Mouse (Mus musculus) heart, embryonic 12.5 days (tissue): ENCODE data around the gene B230219D22Rik. TPM values are rescaled to one million over a fixed set of nuclear protein-coding genes. Genes with fewer than 3 reads are reported as not detected.
"Not testable (repeated sequence)": the region's sequence is repeated elsewhere in the genome, so short reads cannot be mapped to it uniquely, and the experiment has no call there.

Source experiments
- ATAC-seq: fragments of 200-750 bp; cut with Nextera tagmentation; 2 replicates; pipeline ENCODE4 v1.8.0; 2017; ENCODE audit warnings: moderate TSS enrichment, moderate library complexity; ENCODE audit not compliant: insufficient number of reproducible peaks, low FRiP score
- H3K27ac ChIP-seq: fragments of 300-500 bp; sonication (generic); 2 replicates; pipeline ENCODE4 v1.5.1; 2016; ENCODE audit warnings: mild to moderate bottlenecking, moderate library complexity; ENCODE audit not compliant: poor library complexity, severe bottlenecking
- H3K27me3 ChIP-seq: fragments of 300-500 bp; sonication (generic); replicated peaks from 2 replicates; pipeline ENCODE4 v1.6.1; 2016; ENCODE audit warnings: mild to moderate bottlenecking, moderate library complexity
- H3K36me3 ChIP-seq: fragments of 300-500 bp; sonication (generic); 2 replicates; pipeline ENCODE4 v1.6.1; 2016; ENCODE audit warnings: mild to moderate bottlenecking, moderate library complexity
- H3K4me1 ChIP-seq: fragments of 300-500 bp; sonication (generic); replicated peaks from 2 replicates; pipeline ENCODE4 v1.6.1; 2016; ENCODE audit warnings: mild to moderate bottlenecking
- H3K4me2 ChIP-seq: fragments of 300-500 bp; sonication (generic); 2 replicates; pipeline ENCODE4 v1.6.1; 2016; ENCODE audit warnings: mild to moderate bottlenecking, moderate library complexity
- H3K4me3 ChIP-seq: fragments of 300-500 bp; sonication (generic); 2 replicates; pipeline ENCODE4 v1.5.1; 2016; ENCODE audit warnings: mild to moderate bottlenecking
- H3K9ac ChIP-seq: fragments of 300-500 bp; sonication (generic); 2 replicates; pipeline ENCODE4 v1.6.1; 2016; ENCODE audit warnings: mild to moderate bottlenecking, moderate library complexity
- H3K9me3 ChIP-seq: fragments of 300-500 bp; sonication (generic); replicated peaks from 2 replicates; pipeline ENCODE4 v1.6.1; 2016; ENCODE audit warnings: mild to moderate bottlenecking, moderate library complexity
- WGBS: fragments of 180-500 bp; shearing (Covaris S2); methylation state at CpG from one replicate; pipeline ENCODE4 v1.1.7; 2016; 5-methylcytosine and 5-hydroxymethylcytosine counted together
- polyA plus RNA-seq: library from polyadenylated mRNA; unstranded; fragments of >200 nt; fragmentation: Nextera tagmentation; extraction: Ambion mirVana; gene quantifications from 2 replicates; pipeline ENCODE4 v1.2.1, GENCODE M21; 2016

Gene B230219D22Rik
- polyA plus RNA-seq, 1 experiment from 2014 or later = 76.3 TPM

- peak overlapping the region; percentile 92 for H3K4me2 ChIP-seq
- H3K9me3 ChIP-seq = no peaks in the 10 kb centered on the region
- H3K4me3 ChIP-seq = peak overlapping the region; percentile 97
- peak overlapping the region; percentile 99 for H3K27ac ChIP-seq
- WGBS = under 1% methylated on average over 44 of the region's 70 CpGs
- H3K4me1 ChIP-seq = peaks cover 29% of the 10 kb centered on the region
- no peaks in the 10 kb centered on the region for H3K27me3 ChIP-seq
- peak; percentile 74 for ATAC-seq
- H3K36me3 ChIP-seq = peaks cover 6% of the 10 kb centered on the region
- peak overlapping the region; percentile 100 for H3K9ac ChIP-seq
Observed at GRCm38 (mm10) chr13:55693243-55693721, 358 bp downstream of the B230219D22Rik start.

GRCm38 (mm10) chr13:55694110-55694509 lies 1.2 kb downstream of the B230219D22Rik start:
- Histone ChIP-seq H3K9ac (peak overlapping the region; percentile 100), H3K27me3 (no peaks in the 10 kb centered on the region), H3K27ac (no peak overlapping the region; the same call in 1 of the 2 replicates), H3K4me2 (peak overlapping the region; percentile 92), H3K9me3 (no peaks in the 10 kb centered on the region), H3K36me3 (peaks cover 13% of the 10 kb centered on the region), H3K4me3 (peak overlapping the region; percentile 97), H3K4me1 (peaks cover 28% of the 10 kb centered on the region)
- ATAC-seq = no peak
- 18% methylated on average over 8 of the region's 8 CpGs for WGBS

GRCm38 (mm10) chr13:55695989-55696388 lies 3.1 kb downstream of the B230219D22Rik start:
- H3K4me3 ChIP-seq, ATAC-seq, H3K27me3 ChIP-seq, H3K9me3 ChIP-seq, H3K9ac ChIP-seq, H3K27ac ChIP-seq: not testable (repeated sequence)
- Histone ChIP-seq H3K4me1 (peaks cover 28% of the 10 kb centered on the region), H3K4me2 (0 out of 2 replicates have a peak overlapping the region, but pooled peaks have one; percentile 9), H3K36me3 (peaks cover 29% of the 10 kb centered on the region)
- 92% methylated on average over 1 of the region's 3 CpGs for WGBS

GRCm38 (mm10) chr13:55704301-55704700 lies 11.4 kb downstream of the B230219D22Rik start:
- ATAC-seq = no peak
- WGBS = 82% methylated on average over 4 of the region's 4 CpGs
- Histone ChIP-seq H3K27ac (no peak overlapping the region), H3K9ac (no peak overlapping the region), H3K36me3 (peaks cover 41% of the 10 kb centered on the region), H3K27me3 (no peaks in the 10 kb centered on the region), H3K9me3 (peaks cover 4% of the 10 kb centered on the region; the same call in 1 of the 2 replicates), H3K4me2 (no peak overlapping the region), H3K4me3 (no peak overlapping the region), H3K4me1 (0 out of 2 replicates have a peak, but pooled peaks cover 5% of the 10 kb centered on the region)

GRCm38 (mm10) chr13:55712846-55713245 lies 19.9 kb downstream of the B230219D22Rik start:
- Histone ChIP-seq H3K27ac (no peak overlapping the region), H3K27me3 (no peaks in the 10 kb centered on the region), H3K9ac (no peak overlapping the region), H3K4me2 (no peak overlapping the region), H3K4me3 (no peak overlapping the region), H3K4me1 (peaks cover 14% of the 10 kb centered on the region), H3K36me3 (peaks cover 3% of the 10 kb centered on the region), H3K9me3 (no peaks in the 10 kb centered on the region)
- no peak for ATAC-seq
- 93% methylated on average over 3 of the region's 3 CpGs for WGBS

- H3K9me3 ChIP-seq = no peaks in the 10 kb centered on the region; the same call in 1 of the 2 replicates
- H3K9ac ChIP-seq = peak within 1 kb of the TSS; percentile 93
- H3K27ac ChIP-seq = peak within 1 kb of the TSS; percentile 83
- H3K36me3 ChIP-seq = peaks cover 21% of the 10 kb centered on the region
- H3K4me1 ChIP-seq = peaks cover 6% of the 10 kb centered on the region
- under 1% methylated on average over 63 of the region's 63 CpGs for WGBS
- H3K4me2 ChIP-seq = peak within 1 kb of the TSS; percentile 71
- no peaks in the 10 kb centered on the region for H3K27me3 ChIP-seq
- ATAC-seq = peak; percentile 92
- peak within 1 kb of the TSS; percentile 85 for H3K4me3 ChIP-seq
Observed at GRCm38 (mm10) chr13:55714501-55715166, 21.7 kb downstream of the B230219D22Rik start, which contains the start of gene Txndc15. TSS of gene Txndc15 (plus strand) at chr13:55714650.

- ATAC-seq = no peak
- peak overlapping the region; percentile 71 for H3K4me2 ChIP-seq
- H3K9me3 ChIP-seq = no peaks in the 10 kb centered on the region; the same call in 1 of the 2 replicates
- H3K27ac ChIP-seq = peak overlapping the region; percentile 83
- peak overlapping the region; percentile 93 for H3K9ac ChIP-seq
- peaks cover 26% of the 10 kb centered on the region for H3K36me3 ChIP-seq
- H3K4me1 ChIP-seq = peaks cover 6% of the 10 kb centered on the region
- H3K4me3 ChIP-seq = peak overlapping the region; percentile 85
- H3K27me3 ChIP-seq = no peaks in the 10 kb centered on the region
- WGBS = 5% methylated on average over 5 of the region's 5 CpGs
Observed at GRCm38 (mm10) chr13:55715167-55715512, 22.2 kb downstream of the B230219D22Rik start.

- H3K4me2 ChIP-seq = peak overlapping the region; percentile 71
- H3K36me3 ChIP-seq = peaks cover 33% of the 10 kb centered on the region
- no peak overlapping the region for H3K9ac ChIP-seq
- 88% methylated on average over 7 of the region's 7 CpGs for WGBS
- H3K27me3 ChIP-seq = no peaks in the 10 kb centered on the region
- H3K4me3 ChIP-seq = no peak overlapping the region
- ATAC-seq = no peak
- no peak overlapping the region for H3K27ac ChIP-seq
- peaks cover 6% of the 10 kb centered on the region for H3K4me1 ChIP-seq
- no peaks in the 10 kb centered on the region; the same call in 1 of the 2 replicates for H3K9me3 ChIP-seq
Observed at GRCm38 (mm10) chr13:55715908-55716510, 23.1 kb downstream of the B230219D22Rik start.

GRCm38 (mm10) chr13:55721516-55721915 lies 28.6 kb downstream of the B230219D22Rik start:
- no peaks in the 10 kb centered on the region for H3K27me3 ChIP-seq
- 77% methylated on average over 8 of the region's 8 CpGs for WGBS
- no peak overlapping the region for H3K4me3 ChIP-seq
- peaks cover 64% of the 10 kb centered on the region for H3K36me3 ChIP-seq
- no peaks in the 10 kb centered on the region; the same call in 1 of the 2 replicates for H3K9me3 ChIP-seq
- ATAC-seq = no peak
- no peaks in the 10 kb centered on the region for H3K4me1 ChIP-seq
- H3K9ac ChIP-seq = no peak overlapping the region
- no peak overlapping the region for H3K4me2 ChIP-seq
- H3K27ac ChIP-seq = no peak overlapping the region

GRCm38 (mm10) chr13:55721995-55722394 lies 29.1 kb downstream of the B230219D22Rik start:
- Histone ChIP-seq H3K4me2 (no peak overlapping the region), H3K4me1 (no peaks in the 10 kb centered on the region), H3K27ac (no peak overlapping the region), H3K9ac (no peak overlapping the region), H3K4me3 (no peak overlapping the region), H3K36me3 (peaks cover 64% of the 10 kb centered on the region), H3K27me3 (no peaks in the 10 kb centered on the region), H3K9me3 (no peaks in the 10 kb centered on the region; the same call in 1 of the 2 replicates)
- ATAC-seq = no peak
- 86% methylated on average over 2 of the region's 2 CpGs for WGBS

GRCm38 (mm10) chr13:55726598-55727119 lies 33.7 kb downstream of the B230219D22Rik start:
- Histone ChIP-seq H3K9me3 (no peaks in the 10 kb centered on the region), H3K27me3 (no peaks in the 10 kb centered on the region), H3K4me2 (peak overlapping the region; percentile 64), H3K36me3 (peaks cover 25% of the 10 kb centered on the region), H3K4me1 (no peaks in the 10 kb centered on the region), H3K9ac (peak overlapping the region; percentile 78), H3K27ac (peak overlapping the region; percentile 91), H3K4me3 (peak overlapping the region; percentile 61)
- no peak for ATAC-seq
- 5% methylated on average over 4 of the region's 4 CpGs for WGBS
